Mouse (Mus musculus) induced T-regulatory cell, adult 2 months (primary cell): Measurements from ENCODE around the gene Gm47189.
"Not testable (repeated sequence)": the region's sequence is repeated elsewhere in the genome, so short reads cannot be mapped to it uniquely, and the experiment has no call there.

Experiments
- DNase-seq: peaks from one replicate; pipeline ENCODE4 v3.0.0-alpha.2; 2012; ENCODE audit warnings: low read depth

Gm47189 gene

GRCm38 (mm10) chr14:41772341-41772740 lies at the start of gene Gm47189:
TSS of gene Gm47189 (minus strand) at chr14:41772441.
- not testable (repeated sequence) for DNase-seq

GRCm38 (mm10) chr14:41755931-41756330 lies 16.3 kb downstream of the Gm47189 start:
- not testable (repeated sequence) for DNase-seq

- not testable (repeated sequence) for DNase-seq
Observed at GRCm38 (mm10) chr14:41750514-41750913, 21.7 kb downstream of the Gm47189 start, which contains the start of gene Gm7929. TSS of gene Gm7929 (minus strand) at chr14:41750614.

- DNase-seq = not testable (repeated sequence)
Observed at GRCm38 (mm10) chr14:41723437-41723836, 48.8 kb downstream of the Gm47189 start.

GRCm38 (mm10) chr14:41717180-41717579 lies 55.1 kb downstream of the Gm47189 start:
- DNase-seq = not testable (repeated sequence)
